Mouse (Mus musculus) embryonic facial prominence, embryonic 10.5 days (tissue): ENCODE measurements around the gene Col25a1. TPM values are rescaled to one million over a fixed set of nuclear protein-coding genes. Genes with fewer than 3 reads are reported as not detected.
A peak's percentile ranks its signal among the peaks of the same experiment; 100 is the strongest.

ENCODE experiments used
- DNase-seq: peaks from one replicate; pipeline ENCODE4 v3.0.0-alpha.2; 2017; ENCODE audit warnings: low spot score
- H3K27ac ChIP-seq: fragments of 300-500 bp; sonication (generic); replicated peaks from 2 replicates; pipeline ENCODE4 v1.5.1; 2016; ENCODE audit warnings: mild to moderate bottlenecking
- H3K27me3 ChIP-seq: fragments of 300-500 bp; sonication (generic); replicated peaks from 2 replicates; pipeline ENCODE4 v1.6.1; 2016; ENCODE audit warnings: low read depth, mild to moderate bottlenecking; ENCODE audit not compliant: poor library complexity, severe bottlenecking
- H3K36me3 ChIP-seq: fragments of 300-500 bp; sonication (generic); replicated peaks from 2 replicates; pipeline ENCODE4 v1.6.1; 2016; ENCODE audit warnings: mild to moderate bottlenecking, moderate library complexity
- H3K4me1 ChIP-seq: fragments of 300-500 bp; sonication (generic); 2 replicates; pipeline ENCODE4 v1.6.1; 2016
- H3K4me3 ChIP-seq: fragments of 300-500 bp; sonication (generic); 2 replicates; pipeline ENCODE4 v1.5.1; 2016; ENCODE audit warnings: mild to moderate bottlenecking, moderate library complexity
- H3K9me3 ChIP-seq: fragments of 300-500 bp; sonication (generic); 2 replicates; pipeline ENCODE4 v1.6.1; 2016; ENCODE audit warnings: mild to moderate bottlenecking
- WGBS: fragments of 180-500 bp; shearing (Covaris S2); methylation state at CpG from one replicate; pipeline ENCODE4 v1.1.7; 2016; 5-methylcytosine and 5-hydroxymethylcytosine counted together
- polyA plus RNA-seq: library from polyadenylated mRNA; unstranded; fragments of >200 nt; fragmentation: Nextera tagmentation; extraction: Ambion mirVana; gene quantifications from 2 replicates; pipeline ENCODE4 v1.2.1, GENCODE M21; 2016

Gene Col25a1
- polyA plus RNA-seq, 1 experiment from 2014 or later, result 9.1 TPM

DNA sequence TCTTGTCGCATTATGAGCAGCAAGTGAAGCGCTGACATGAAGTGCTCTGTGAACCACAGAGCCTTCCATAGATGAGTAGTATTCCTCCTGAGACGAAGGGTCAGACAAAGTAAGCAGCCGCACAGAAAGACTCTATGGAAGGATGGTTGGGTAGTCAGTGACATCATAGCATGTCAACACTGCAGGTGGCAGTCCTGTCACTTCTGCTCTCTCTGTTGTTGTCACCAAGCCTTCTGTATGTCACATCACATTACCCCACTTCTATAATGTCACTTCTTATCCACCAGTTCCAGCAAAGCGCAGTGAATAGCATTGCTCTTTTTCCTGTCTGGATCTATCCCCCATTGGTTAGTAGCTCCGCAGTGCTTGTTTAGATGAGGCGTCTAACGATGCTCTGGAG, 351.2 kb downstream of the Col25a1 start:
- H3K4me3 ChIP-seq, result no peak overlapping the region
- no peaks in the 10 kb centered on the region for H3K9me3 ChIP-seq
- no peaks in the 10 kb centered on the region for H3K36me3 ChIP-seq
- WGBS, result 91% methylated on average over 8 of the region's 8 CpGs
- H3K27me3 ChIP-seq, result no peaks in the 10 kb centered on the region
- no peak overlapping the region for H3K27ac ChIP-seq
- DNase-seq, result no peak
- H3K4me1 ChIP-seq, result no peaks in the 10 kb centered on the region

DNA sequence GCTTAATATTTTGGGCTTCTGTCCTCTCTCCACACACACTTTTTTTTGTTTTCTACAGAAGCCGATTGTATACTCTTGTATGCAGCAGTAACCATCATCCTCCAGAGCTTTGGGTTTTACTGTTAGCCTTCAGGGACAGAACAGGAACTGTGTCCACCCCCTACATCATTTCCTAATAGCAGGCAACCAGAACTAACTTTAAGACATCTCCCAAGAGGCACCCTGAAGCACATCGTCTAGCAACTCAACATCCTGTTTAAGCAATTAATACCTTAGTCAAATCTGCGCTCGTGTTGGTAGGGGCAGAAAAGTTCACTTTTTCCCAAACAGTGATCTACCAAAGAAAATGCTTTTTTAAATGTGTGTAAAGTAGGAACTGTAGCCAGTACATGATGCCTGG, 357.5 kb downstream of the Col25a1 start:
- Histone ChIP-seq H3K9me3 (no peaks in the 10 kb centered on the region), H3K4me1 (peaks cover 16% of the 10 kb centered on the region), H3K36me3 (no peaks in the 10 kb centered on the region), H3K4me3 (no peak overlapping the region), H3K27me3 (no peaks in the 10 kb centered on the region), H3K27ac (no peak overlapping the region)
- DNase-seq, result no peak
- 76% methylated on average over 4 of the region's 4 CpGs for WGBS

DNA sequence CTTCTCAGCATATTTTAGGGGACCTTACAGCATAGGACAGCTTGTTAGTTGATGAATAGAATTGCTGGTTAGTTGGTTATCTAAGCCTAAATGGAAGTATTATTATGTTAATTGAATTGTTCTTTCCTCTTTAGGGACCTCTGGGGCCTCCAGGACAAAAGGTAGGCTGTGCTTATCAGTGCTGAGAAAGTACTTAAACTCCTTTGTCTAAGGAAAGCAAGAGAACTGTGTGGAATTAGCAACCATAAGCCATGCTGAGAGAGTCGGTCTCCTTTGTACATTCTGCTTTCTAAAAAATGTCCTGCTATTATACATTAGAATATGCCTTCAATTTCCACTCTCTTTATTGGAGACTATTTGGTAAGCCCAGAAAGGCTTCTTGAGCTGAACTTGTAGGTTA, 362.9 kb downstream of the Col25a1 start:
- DNase-seq, result no peak
- no peak overlapping the region for H3K27ac ChIP-seq
- peaks cover 30% of the 10 kb centered on the region for H3K4me1 ChIP-seq
- no peak overlapping the region for H3K4me3 ChIP-seq
- no peaks in the 10 kb centered on the region for H3K27me3 ChIP-seq
- WGBS, result 50% methylated on average over 1 of the region's 1 CpGs
- H3K36me3 ChIP-seq, result no peaks in the 10 kb centered on the region
- no peaks in the 10 kb centered on the region for H3K9me3 ChIP-seq

DNA sequence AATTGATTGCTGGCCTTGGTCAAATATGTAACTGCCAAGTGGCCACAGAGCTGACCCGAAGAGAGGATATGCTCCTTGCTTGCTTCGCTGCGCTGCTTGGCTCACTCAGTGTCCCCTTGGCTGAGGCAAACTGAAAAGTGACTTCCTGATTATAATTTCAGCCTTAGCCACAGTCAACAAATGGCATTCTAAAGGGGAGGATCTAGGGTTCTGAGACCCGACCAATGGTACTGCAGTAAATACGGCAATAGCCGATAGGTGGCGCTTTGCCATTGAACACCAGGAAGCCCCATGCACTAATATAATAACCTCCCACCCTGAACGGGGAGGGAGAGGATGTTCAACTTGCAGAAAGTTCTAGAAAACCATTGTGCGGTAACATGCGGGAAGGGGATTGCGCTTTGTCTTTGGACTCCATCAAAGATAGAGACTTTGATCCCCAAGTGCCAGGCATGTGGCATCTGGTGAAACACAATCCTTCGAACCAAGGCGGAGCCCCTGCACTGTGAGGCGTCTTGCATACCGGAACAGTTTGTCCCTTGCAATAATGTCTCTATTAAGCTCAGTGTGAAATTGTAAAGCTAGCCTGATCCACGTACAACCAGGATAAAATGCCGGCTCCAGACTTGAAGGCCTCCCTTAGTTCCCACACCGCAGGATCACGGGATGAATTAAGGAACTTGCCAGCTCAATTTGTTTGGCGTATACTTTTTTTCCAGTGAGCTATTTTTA, 363.5 kb downstream of the Col25a1 start:
- no peaks in the 10 kb centered on the region for H3K36me3 ChIP-seq
- H3K4me1 ChIP-seq, result peaks cover 30% of the 10 kb centered on the region
- H3K9me3 ChIP-seq, result no peaks in the 10 kb centered on the region
- H3K27me3 ChIP-seq, result no peaks in the 10 kb centered on the region
- H3K4me3 ChIP-seq, result no peak overlapping the region
- DNase-seq, result peak; percentile 28
- H3K27ac ChIP-seq, result no peak overlapping the region
- 72% methylated on average over 20 of the region's 20 CpGs for WGBS

DNA sequence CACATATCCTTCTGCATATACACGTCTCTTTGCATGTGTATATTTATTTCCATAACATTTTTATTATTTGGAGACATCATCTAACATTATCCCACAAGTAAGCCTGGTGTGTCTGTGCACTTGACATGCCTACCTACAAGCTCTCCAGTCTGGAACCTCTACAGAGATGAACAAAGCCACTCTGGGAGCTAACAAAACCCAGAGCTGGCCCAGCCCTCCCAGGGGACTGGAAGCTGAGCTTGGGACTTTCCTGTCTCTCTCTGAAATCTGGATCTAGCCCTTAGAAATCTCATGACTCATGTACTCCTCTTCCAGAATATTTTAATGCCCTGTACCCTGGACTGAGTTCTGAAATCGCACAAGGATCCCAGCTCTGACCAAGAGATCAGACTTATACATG, 365.7 kb downstream of the Col25a1 start:
- H3K9me3 ChIP-seq, result no peaks in the 10 kb centered on the region
- H3K27ac ChIP-seq, result no peak overlapping the region
- H3K36me3 ChIP-seq, result no peaks in the 10 kb centered on the region
- peaks cover 30% of the 10 kb centered on the region for H3K4me1 ChIP-seq
- 91% methylated on average over 2 of the region's 2 CpGs for WGBS
- H3K4me3 ChIP-seq, result no peak overlapping the region
- H3K27me3 ChIP-seq, result no peaks in the 10 kb centered on the region
- DNase-seq, result no peak

DNA sequence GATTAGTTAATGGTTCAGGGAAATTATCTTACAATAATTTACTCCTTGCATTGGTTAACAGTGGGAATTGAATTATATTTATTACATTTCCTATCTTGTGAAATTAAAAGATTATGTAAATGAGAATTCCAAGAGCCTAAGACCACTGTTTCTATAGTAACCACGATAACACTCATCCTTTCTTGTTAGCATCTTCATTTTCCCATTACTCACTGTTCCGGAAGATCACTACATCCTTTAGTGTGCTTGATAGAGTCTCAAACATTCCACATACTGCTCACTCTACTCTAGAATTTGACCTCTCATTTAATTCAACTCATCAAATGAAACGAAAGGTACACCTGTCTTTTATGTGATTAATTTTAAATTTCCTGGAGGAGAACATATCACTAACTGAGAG, 370.4 kb downstream of the Col25a1 start:
- Histone ChIP-seq H3K4me1 (peaks cover 5% of the 10 kb centered on the region; the same call in 1 of the 2 replicates), H3K4me3 (no peak overlapping the region), H3K9me3 (no peaks in the 10 kb centered on the region), H3K27me3 (no peaks in the 10 kb centered on the region), H3K36me3 (no peaks in the 10 kb centered on the region), H3K27ac (no peak overlapping the region)
- DNase-seq, result no peak
- WGBS, result 82% methylated on average over 3 of the region's 3 CpGs

DNA sequence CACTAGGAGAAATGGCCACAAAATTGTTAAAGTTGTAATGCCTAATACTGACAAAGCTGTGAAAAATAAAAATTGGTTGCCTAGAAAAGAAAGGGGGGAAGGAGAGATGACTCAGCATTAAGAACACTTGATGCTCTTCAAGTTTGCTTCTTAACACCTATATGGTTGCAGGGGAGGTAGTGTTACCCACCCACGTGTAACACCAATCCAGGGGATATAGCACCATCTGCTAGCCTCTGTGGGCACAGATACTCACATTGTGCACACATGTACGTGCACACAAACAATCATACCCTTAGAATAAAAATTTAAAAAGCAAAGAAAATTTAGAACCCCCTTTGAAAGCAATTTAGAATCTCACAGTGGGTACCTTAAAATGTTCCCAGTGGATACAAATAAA, 377.0 kb downstream of the Col25a1 start:
- DNase-seq, result no peak
- 87% methylated on average over 2 of the region's 2 CpGs for WGBS

DNA sequence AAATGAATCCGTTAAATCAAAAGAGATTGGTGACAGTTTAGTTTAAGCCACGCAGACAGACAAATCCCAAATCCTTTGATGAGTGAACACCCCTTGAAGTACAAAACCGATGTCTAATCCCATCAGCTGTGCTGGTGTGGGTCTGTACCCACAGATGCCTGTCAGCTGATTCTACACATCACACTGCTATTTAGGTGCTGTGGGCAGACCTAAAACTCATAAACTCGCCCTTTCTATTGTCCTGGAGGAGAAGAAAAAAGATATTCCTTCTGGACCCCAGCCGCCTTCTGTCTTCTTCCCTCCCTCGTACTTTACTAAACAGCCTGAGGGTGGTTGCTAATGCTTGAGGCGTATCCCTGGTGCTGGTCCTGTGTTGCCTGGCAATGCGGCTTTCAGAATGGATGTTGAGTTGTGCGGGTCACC, 387.2 kb downstream of the Col25a1 start:
- H3K36me3 ChIP-seq, result no peaks in the 10 kb centered on the region
- H3K4me3 ChIP-seq, result no peak overlapping the region
- H3K9me3 ChIP-seq, result no peaks in the 10 kb centered on the region
- H3K4me1 ChIP-seq, result peaks cover 7% of the 10 kb centered on the region; the same call in 1 of the 2 replicates
- no peaks in the 10 kb centered on the region for H3K27me3 ChIP-seq
- 58% methylated on average over 9 of the region's 9 CpGs for WGBS
- no peak overlapping the region for H3K27ac ChIP-seq
- no peak for DNase-seq

More for the DNA sequence above, 377.0 kb downstream of the Col25a1 start:
- 0 out of 2 replicates have a peak, but pooled peaks cover 3% of the 10 kb centered on the region for H3K4me1 ChIP-seq
- H3K36me3 ChIP-seq, result no peaks in the 10 kb centered on the region
- no peak overlapping the region for H3K4me3 ChIP-seq
- no peaks in the 10 kb centered on the region for H3K9me3 ChIP-seq
- H3K27ac ChIP-seq, result no peak overlapping the region
- H3K27me3 ChIP-seq, result no peaks in the 10 kb centered on the region

DNA sequence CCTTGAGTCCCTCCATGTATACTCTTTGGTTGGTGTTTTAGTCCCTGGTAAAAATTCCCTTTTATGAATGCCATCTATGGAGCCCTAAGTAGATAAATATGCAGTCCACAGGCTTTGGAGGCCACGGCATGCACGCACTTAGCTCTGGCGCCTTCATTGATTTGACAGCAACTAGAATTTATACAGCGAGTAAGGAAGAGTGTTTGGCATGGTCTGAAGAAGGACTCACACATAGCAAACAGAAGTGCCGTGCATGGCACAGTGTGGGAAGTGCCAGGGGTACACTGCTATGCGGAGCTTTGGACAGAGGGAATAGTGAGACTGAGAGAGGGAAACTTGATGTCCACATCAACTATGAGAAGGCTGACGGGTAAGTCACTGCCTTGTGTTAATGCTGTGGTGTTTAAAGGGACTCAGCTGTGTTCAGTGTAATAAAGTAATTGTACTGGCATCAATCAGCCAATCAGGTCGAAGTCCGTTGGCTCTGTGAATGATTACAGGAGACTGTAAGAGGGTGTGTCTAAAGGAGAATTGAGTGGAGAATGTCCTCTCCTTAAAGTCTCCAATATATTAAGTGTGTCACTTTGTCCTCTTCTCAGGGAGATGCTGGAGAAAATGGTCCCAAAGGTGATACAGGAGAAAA, 390.7 kb downstream of the Col25a1 start:
- Histone ChIP-seq H3K4me1 (peaks cover 11% of the 10 kb centered on the region; the same call in 1 of the 2 replicates), H3K36me3 (no peaks in the 10 kb centered on the region), H3K27ac (no peak overlapping the region), H3K27me3 (no peaks in the 10 kb centered on the region), H3K4me3 (no peak overlapping the region), H3K9me3 (no peaks in the 10 kb centered on the region)
- DNase-seq, result no peak
- WGBS, result 88% methylated on average over 9 of the region's 9 CpGs

DNA sequence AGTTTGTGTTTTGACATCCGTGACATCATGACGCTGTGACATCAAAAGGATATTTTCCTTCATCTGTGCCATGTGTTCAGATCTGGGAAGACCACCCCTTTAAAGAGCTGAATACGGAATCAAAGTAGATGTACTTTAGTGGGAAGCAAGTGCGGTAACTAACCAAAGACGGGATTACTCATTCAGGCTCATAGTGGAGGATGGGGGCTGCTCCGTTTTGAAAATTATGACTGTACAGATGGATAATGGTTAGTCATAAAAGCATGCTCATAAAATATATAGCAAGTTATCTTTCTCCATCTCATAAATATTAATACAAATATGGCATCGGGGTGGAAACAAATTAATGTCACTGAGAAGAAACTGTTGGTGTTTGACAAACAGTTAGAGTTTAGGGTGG, 391.7 kb downstream of the Col25a1 start:
- H3K4me3 ChIP-seq, result no peak overlapping the region
- H3K9me3 ChIP-seq, result no peaks in the 10 kb centered on the region
- H3K27ac ChIP-seq, result no peak overlapping the region
- no peaks in the 10 kb centered on the region for H3K36me3 ChIP-seq
- H3K27me3 ChIP-seq, result no peaks in the 10 kb centered on the region
- peaks cover 16% of the 10 kb centered on the region; the same call in 1 of the 2 replicates for H3K4me1 ChIP-seq
- WGBS, result 89% methylated on average over 7 of the region's 7 CpGs
- no peak for DNase-seq

DNA sequence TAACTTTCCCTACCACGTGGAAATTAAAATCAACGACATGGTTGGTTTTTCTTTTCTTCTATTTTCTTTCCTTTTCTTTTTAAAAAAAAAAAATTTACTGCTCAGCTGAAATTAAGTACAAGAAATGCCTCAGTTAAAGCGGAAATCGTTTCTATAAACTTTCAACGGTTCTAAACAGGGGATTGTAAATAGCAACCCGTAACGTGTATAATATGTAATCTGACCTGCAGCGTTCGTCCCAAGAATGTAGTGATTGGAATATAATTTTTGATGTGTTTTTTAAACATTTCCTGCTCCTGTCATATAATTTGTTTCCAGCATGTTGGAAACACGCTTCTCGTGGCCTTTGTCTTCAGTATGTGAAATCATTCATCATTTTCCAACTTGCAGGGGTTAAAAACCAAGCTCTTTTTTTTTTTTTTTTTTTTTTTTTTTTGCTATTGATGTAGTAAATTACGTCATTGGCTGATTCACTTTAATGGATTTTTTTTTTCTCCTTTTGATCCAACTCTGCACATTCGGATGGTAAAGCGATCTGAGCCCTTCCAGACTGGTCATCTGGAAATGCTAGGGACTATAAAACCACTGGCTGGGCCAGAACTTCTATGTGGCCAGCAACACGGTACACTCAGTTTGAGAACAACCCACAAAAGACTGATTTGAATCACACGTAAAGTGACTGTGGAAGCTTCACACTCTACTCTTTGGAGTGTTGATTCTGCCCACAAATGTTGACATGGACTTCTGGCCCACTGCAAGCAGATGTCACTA, 393.3 kb downstream of the Col25a1 start:
- no peak overlapping the region for H3K27ac ChIP-seq
- H3K4me3 ChIP-seq, result no peak overlapping the region
- no peaks in the 10 kb centered on the region for H3K9me3 ChIP-seq
- DNase-seq, result no peak
- no peaks in the 10 kb centered on the region for H3K36me3 ChIP-seq
- H3K27me3 ChIP-seq, result no peaks in the 10 kb centered on the region
- peaks cover 9% of the 10 kb centered on the region; the same call in 1 of the 2 replicates for H3K4me1 ChIP-seq
- 83% methylated on average over 16 of the region's 16 CpGs for WGBS

DNA sequence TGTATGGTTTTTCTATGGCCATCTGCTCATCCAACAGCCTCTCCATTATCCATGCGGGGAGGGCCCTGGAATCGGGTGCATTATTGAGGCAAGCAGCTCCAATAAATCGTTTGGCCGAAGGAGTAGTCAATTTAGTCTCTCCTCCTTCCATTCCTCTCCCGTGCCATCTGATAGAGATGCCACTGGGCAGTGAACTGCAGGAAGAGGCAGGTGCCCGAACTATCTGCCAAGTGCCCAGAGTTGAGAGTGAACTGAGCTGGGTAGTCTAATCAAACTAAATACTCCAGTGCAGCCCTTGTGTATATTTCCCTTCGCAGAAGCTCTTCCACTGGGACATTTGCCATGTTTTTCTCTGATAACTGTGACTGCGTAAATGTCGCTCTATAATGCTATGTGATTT, 403.7 kb downstream of the Col25a1 start:
- H3K9me3 ChIP-seq, result no peaks in the 10 kb centered on the region
- no peaks in the 10 kb centered on the region for H3K36me3 ChIP-seq
- no peak for DNase-seq
- H3K4me1 ChIP-seq, result no peaks in the 10 kb centered on the region
- no peak overlapping the region for H3K27ac ChIP-seq
- 0 out of 2 replicates have a peak, but pooled peaks cover 4% of the 10 kb centered on the region for H3K27me3 ChIP-seq
- H3K4me3 ChIP-seq, result no peak overlapping the region
- 95% methylated on average over 9 of the region's 9 CpGs for WGBS
